Mouse (Mus musculus) heart, postnatal 0 days (tissue): Measurements from ENCODE around the gene Snx29.

Experiments
- CTCF ChIP-seq: IDR thresholded peaks from 2 replicates; pipeline ENCODE4 v1.5.1; 2016; ENCODE audit warnings: antibody characterized with exemption, control low read depth, low read depth
- EP300 ChIP-seq: IDR thresholded peaks from 2 replicates; pipeline ENCODE4 v1.6.1; 2016; ENCODE audit warnings: antibody characterized with exemption, low read depth

- TF ChIP-seq CTCF (no peak), EP300 (no peak)
Measured at GRCm38 (mm10) chr16:11475137-11475943, 152.6 kb downstream of the Snx29 start.
